Mouse (Mus musculus) kidney, adult 2 months (tissue): ENCODE results near the gene Cep95.

ENCODE experiments used
- CTCF ChIP-seq: fragments of 200-500 bp; conservative IDR thresholded peaks from 2 replicates; pipeline ENCODE4 v1.5.1; 2011; ENCODE audit warnings: low read depth, mild to moderate bottlenecking, control low read depth, low read length, moderate library complexity, mixed read lengths; ENCODE audit not compliant: insufficient read depth, insufficient read length
- POLR2A ChIP-seq: fragments of 200-500 bp; IDR thresholded peaks from one replicate; pipeline ENCODE4 v1.6.1; 2011; ENCODE audit warnings: low read depth, low read length, control low read depth

DNA sequence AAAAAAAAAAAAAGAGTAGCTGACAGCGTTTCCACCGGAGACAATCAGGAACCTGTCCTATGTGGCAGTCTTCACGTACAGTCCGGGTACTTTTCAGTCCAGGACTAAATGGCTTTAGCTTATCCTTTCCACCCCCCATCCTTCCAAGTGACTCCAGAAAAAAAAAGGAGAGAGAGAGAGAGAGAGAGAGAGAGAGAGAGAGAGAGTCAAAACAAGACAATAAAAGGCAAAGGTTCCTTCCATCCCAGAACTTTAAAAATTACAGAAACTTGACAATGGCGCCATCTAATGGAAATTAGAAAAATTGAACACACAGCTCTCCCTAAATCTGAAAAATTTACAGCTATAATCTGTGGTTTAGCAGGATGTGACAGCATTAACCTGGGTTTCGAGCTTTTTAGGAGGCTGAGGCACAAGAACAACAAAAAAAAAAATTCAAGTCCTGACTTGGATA lies 46.6 kb upstream of the Cep95 start:
- no peak for TF ChIP-seq CTCF
- no peak for TF ChIP-seq POLR2A
